Mouse (Mus musculus): ENCODE results near the gene Med12l. TPM values are rescaled to one million over a fixed set of nuclear protein-coding genes. Genes with fewer than 3 reads are reported as not detected.

Gene Med12l
- total and polyA plus RNA-seq, 3 experiments: 0.16 TPM; not detected in 2

GRCm38 (mm10) chr3:59176871-59177270 is 171.2 kb downstream of the Med12l start:
- ATAC-seq (ENCODE audit: extremely low read depth, insufficient number of reproducible peaks, low FRiP score, poor library complexity, severe bottlenecking): no peak

GRCm38 (mm10) chr3:59181134-59181533 is 175.5 kb downstream of the Med12l start:
- no peak overlapping the region for H3K4me3 ChIP-seq (ENCODE audit: low read depth, low read length)
- DNase-seq (ENCODE audit: low spot score) (no peak), ATAC-seq (ENCODE audit: extremely low read depth, insufficient number of reproducible peaks, low FRiP score, poor library complexity, severe bottlenecking) (no peak)
- no peaks in the 10 kb centered on the region for H3K4me1 ChIP-seq (ENCODE audit: insufficient read depth, low read depth, low read length)
- no peak for TF ChIP-seq CTCF (IDR thresholded peaks at IDR 0.05; ENCODE audit: low read depth, low read length)
- TF ChIP-seq POLR2AphosphoS5 (IDR thresholded peaks at IDR 0.05; ENCODE audit: insufficient replicate concordance, low read depth, low read length): no peak
- TF ChIP-seq TAL1 (conservative IDR thresholded peaks at IDR 0.05; ENCODE audit: low read depth, low read length): no peak
- TF ChIP-seq GATA2 (IDR thresholded peaks at IDR 0.05; ENCODE audit: borderline replicate concordance, low read depth, low read length): no peak
- TF ChIP-seq GATA1 (IDR thresholded peaks at IDR 0.05; ENCODE audit: borderline replicate concordance, low read length): no peak
- H3K27me3 ChIP-seq (ENCODE audit: insufficient read depth, low read length): no peaks in the 10 kb centered on the region
- H3K36me3 ChIP-seq (replicated peaks): no peaks in the 10 kb centered on the region
- H3K9me3 ChIP-seq (replicated peaks): no peaks in the 10 kb centered on the region

More at GRCm38 (mm10) chr3:59176871-59177270, 171.2 kb downstream of the Med12l start:
- H3K4me3 ChIP-seq (ENCODE audit: low read depth, low read length): no peak overlapping the region
- H3K4me1 ChIP-seq (ENCODE audit: insufficient read depth, low read depth, low read length): no peaks in the 10 kb centered on the region
- TF ChIP-seq TAL1 (conservative IDR thresholded peaks at IDR 0.05; ENCODE audit: low read depth, low read length): no peak
- TF ChIP-seq CTCF (IDR thresholded peaks at IDR 0.05; ENCODE audit: low read depth, low read length): no peak
- no peaks in the 10 kb centered on the region for H3K27me3 ChIP-seq (ENCODE audit: insufficient read depth, low read length)
- H3K9me3 ChIP-seq (replicated peaks): no peaks in the 10 kb centered on the region
- no peaks in the 10 kb centered on the region for H3K36me3 ChIP-seq (replicated peaks)
- DNase-seq (ENCODE audit: low spot score): no peak

DNA sequence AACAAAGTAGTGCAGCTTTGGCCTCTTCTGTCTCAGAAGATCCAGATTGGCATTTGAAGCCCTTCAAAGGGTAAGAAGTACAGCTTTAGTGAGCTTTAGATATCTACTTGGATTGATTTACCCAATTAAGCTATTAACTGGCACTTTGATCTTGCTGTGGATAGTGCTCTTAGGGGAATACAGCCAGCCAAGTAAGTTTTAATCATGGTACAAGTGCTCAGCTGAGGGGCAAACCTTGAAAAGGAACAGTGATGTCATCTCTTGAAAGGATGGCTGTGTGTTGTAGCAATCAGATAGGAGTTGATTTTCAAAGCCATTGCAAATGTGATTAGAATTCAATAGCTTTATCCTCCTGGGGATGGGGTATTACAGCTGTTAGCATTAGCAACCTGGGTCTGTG is 176.5 kb downstream of the Med12l start:
- no peak for TF ChIP-seq POLR2AphosphoS5 (IDR thresholded peaks at IDR 0.05; ENCODE audit: insufficient replicate concordance, low read depth, low read length)
- TF ChIP-seq GATA1 (IDR thresholded peaks at IDR 0.05; ENCODE audit: borderline replicate concordance, low read length): no peak
- TF ChIP-seq TAL1 (conservative IDR thresholded peaks at IDR 0.05; ENCODE audit: low read depth, low read length): no peak
- TF ChIP-seq GATA2 (IDR thresholded peaks at IDR 0.05; ENCODE audit: borderline replicate concordance, low read depth, low read length): no peak
- TF ChIP-seq CTCF (IDR thresholded peaks at IDR 0.05; ENCODE audit: low read depth, low read length): no peak
- Histone ChIP-seq H3K4me1 (ENCODE audit: insufficient read depth, low read depth, low read length) (no peaks in the 10 kb centered on the region), H3K4me3 (ENCODE audit: low read depth, low read length) (no peak overlapping the region), H3K9me3 (replicated peaks) (no peaks in the 10 kb centered on the region), H3K27me3 (ENCODE audit: insufficient read depth, low read length) (no peaks in the 10 kb centered on the region), H3K36me3 (replicated peaks) (no peaks in the 10 kb centered on the region)
- DNase-seq (ENCODE audit: low spot score) (no peak), ATAC-seq (ENCODE audit: extremely low read depth, insufficient number of reproducible peaks, low FRiP score, poor library complexity, severe bottlenecking) (no peak)

GRCm38 (mm10) chr3:59185662-59186061 is 180.0 kb downstream of the Med12l start:
- no peak for DNase-seq (ENCODE audit: low spot score)
- Histone ChIP-seq H3K4me1 (ENCODE audit: insufficient read depth, low read depth, low read length) (no peaks in the 10 kb centered on the region), H3K36me3 (replicated peaks) (no peaks in the 10 kb centered on the region), H3K9me3 (replicated peaks) (no peaks in the 10 kb centered on the region), H3K27me3 (ENCODE audit: insufficient read depth, low read length) (no peaks in the 10 kb centered on the region), H3K4me3 (ENCODE audit: low read depth, low read length) (no peak overlapping the region)
- ATAC-seq (ENCODE audit: extremely low read depth, insufficient number of reproducible peaks, low FRiP score, poor library complexity, severe bottlenecking): no peak
- TF ChIP-seq TAL1 (conservative IDR thresholded peaks at IDR 0.05; ENCODE audit: low read depth, low read length) (no peak), CTCF (IDR thresholded peaks at IDR 0.05; ENCODE audit: low read depth, low read length) (no peak), GATA2 (IDR thresholded peaks at IDR 0.05; ENCODE audit: borderline replicate concordance, low read depth, low read length) (no peak), GATA1 (IDR thresholded peaks at IDR 0.05; ENCODE audit: borderline replicate concordance, low read length) (no peak), POLR2AphosphoS5 (IDR thresholded peaks at IDR 0.05; ENCODE audit: insufficient replicate concordance, low read depth, low read length) (no peak)

- no peaks in the 10 kb centered on the region for H3K36me3 ChIP-seq (replicated peaks)
- no peaks in the 10 kb centered on the region for H3K4me1 ChIP-seq (ENCODE audit: insufficient read depth, low read depth, low read length)
- DNase-seq (ENCODE audit: low spot score): no peak
- H3K27me3 ChIP-seq (ENCODE audit: insufficient read depth, low read length): 0 out of 2 replicates have a peak, but pooled peaks cover 3% of the 10 kb centered on the region
- ATAC-seq (ENCODE audit: extremely low read depth, insufficient number of reproducible peaks, low FRiP score, poor library complexity, severe bottlenecking): no peak
- H3K4me3 ChIP-seq (ENCODE audit: low read depth, low read length): no peak overlapping the region
- H3K9me3 ChIP-seq (replicated peaks): no peaks in the 10 kb centered on the region
- TF ChIP-seq CTCF (IDR thresholded peaks at IDR 0.05; ENCODE audit: low read depth, low read length) (no peak), TAL1 (conservative IDR thresholded peaks at IDR 0.05; ENCODE audit: low read depth, low read length) (no peak), POLR2AphosphoS5 (IDR thresholded peaks at IDR 0.05; ENCODE audit: insufficient replicate concordance, low read depth, low read length) (no peak), GATA2 (IDR thresholded peaks at IDR 0.05; ENCODE audit: borderline replicate concordance, low read depth, low read length) (no peak), GATA1 (IDR thresholded peaks at IDR 0.05; ENCODE audit: borderline replicate concordance, low read length) (no peak)
Observed at GRCm38 (mm10) chr3:59187336-59187735, 181.7 kb downstream of the Med12l start.

- DNase-seq (ENCODE audit: low spot score) (no peak), ATAC-seq (ENCODE audit: extremely low read depth, insufficient number of reproducible peaks, low FRiP score, poor library complexity, severe bottlenecking) (no peak)
- Histone ChIP-seq H3K4me1 (ENCODE audit: insufficient read depth, low read depth, low read length) (no peaks in the 10 kb centered on the region), H3K36me3 (replicated peaks) (no peaks in the 10 kb centered on the region), H3K4me3 (ENCODE audit: low read depth, low read length) (no peak overlapping the region), H3K27me3 (ENCODE audit: insufficient read depth, low read length) (0 out of 2 replicates have a peak, but pooled peaks cover 3% of the 10 kb centered on the region), H3K9me3 (replicated peaks) (no peaks in the 10 kb centered on the region)
- no peak for TF ChIP-seq GATA1 (IDR thresholded peaks at IDR 0.05; ENCODE audit: borderline replicate concordance, low read length)
- no peak for TF ChIP-seq GATA2 (IDR thresholded peaks at IDR 0.05; ENCODE audit: borderline replicate concordance, low read depth, low read length)
- no peak for TF ChIP-seq TAL1 (conservative IDR thresholded peaks at IDR 0.05; ENCODE audit: low read depth, low read length)
- no peak for TF ChIP-seq POLR2AphosphoS5 (IDR thresholded peaks at IDR 0.05; ENCODE audit: insufficient replicate concordance, low read depth, low read length)
- TF ChIP-seq CTCF (IDR thresholded peaks at IDR 0.05; ENCODE audit: low read depth, low read length): no peak
Observed at GRCm38 (mm10) chr3:59191674-59192073, 186.0 kb downstream of the Med12l start.
